Mouse (Mus musculus) adipocyte (in vitro differentiated cells): ENCODE results near the gene Lrrc57.

Experiments
- DNase-seq: peaks from one replicate; pipeline ENCODE4 v3.0.0-alpha.2; 2016; ENCODE audit warnings: low spot score

Gene Lrrc57

DNA sequence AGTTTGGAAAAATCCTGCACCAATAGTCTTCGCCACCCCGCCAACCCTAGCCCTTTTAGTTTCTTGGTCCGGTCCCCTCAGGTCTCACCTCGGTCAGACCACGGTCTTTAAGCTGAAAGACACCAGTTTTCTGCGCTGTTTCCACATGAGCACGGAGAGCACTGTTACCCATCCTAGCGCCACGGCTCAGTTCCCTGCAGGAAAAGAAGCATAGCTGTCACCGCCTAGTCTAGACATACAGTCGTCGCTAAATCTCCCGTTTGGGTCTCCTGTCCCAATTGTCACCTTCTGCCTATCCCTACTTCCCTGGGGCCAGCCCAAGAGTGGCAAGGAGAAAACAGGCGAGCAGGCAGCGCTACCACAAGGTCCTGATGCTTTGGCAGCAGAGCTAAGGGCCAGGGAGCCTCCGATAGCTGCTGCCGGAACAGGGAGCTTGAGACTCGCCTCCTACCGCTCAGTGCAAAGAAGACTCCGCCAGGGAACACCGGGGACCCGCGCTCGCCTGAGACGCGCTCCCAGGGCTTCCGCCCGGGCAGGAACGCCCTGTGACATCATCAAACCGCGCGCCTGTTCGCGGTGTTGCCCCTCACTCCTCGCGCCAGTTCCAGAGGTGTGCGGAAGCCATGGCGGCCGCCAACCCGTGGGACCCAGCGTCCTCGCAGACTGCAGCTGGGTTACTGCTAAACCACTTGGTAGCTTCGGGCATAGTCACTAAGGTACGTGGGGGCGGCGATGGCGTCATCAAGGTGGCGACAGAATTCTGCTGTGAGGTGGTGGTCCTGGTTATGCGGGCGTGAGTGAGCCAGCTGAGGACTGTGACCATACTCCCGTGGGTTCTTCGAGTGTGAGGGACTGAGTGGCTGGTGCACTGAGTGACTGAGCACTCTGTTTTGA, at the start of gene Lrrc57, which contains the start of gene Haus2:
Lrrc57 (minus strand) TSS at position 691 of the 894 bp plus-strand sequence.
Haus2 (plus strand) TSS at position 554 of the 894 bp plus-strand sequence.
- peak; percentile 89 for DNase-seq

DNA sequence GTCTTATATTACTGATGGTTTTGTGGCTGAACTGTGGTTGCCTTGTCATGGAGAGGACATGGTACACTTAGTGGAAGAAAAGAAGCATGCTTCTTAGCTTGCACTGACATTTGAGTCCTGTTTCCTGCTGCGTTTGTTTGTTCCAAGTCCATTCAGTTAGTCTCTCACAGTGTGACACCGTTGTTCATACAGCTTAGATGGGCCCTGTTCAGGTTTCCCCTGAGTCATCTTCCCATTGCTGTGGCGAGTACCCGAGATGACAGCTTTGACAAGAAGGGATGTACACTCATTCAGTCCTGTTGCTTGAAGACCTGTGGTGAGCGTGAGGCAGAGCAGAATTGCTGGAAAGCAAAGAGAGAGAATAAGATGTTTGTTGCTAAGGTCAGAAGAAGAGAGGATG, 49.2 kb upstream of the Lrrc57 start:
- no peak for DNase-seq

DNA sequence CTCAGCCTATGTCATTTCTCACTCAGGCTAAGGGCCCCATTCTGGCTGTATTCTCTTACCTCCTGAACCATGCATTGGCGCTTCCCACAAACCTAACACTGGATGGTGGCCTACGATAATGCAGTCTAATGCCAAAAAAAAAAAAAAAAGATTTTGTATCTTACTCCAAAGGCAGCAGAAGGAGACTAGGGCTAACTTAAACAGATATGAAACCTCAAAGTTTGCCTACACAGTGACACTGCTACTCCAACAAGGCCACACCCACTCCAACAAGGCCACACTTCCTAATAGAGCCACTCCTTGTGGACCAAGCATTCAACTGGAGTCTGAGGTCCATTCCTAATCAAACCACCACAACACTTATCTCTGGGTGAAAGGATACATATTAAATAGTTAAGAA, 47.4 kb upstream of the Lrrc57 start:
- no peak for DNase-seq

DNA sequence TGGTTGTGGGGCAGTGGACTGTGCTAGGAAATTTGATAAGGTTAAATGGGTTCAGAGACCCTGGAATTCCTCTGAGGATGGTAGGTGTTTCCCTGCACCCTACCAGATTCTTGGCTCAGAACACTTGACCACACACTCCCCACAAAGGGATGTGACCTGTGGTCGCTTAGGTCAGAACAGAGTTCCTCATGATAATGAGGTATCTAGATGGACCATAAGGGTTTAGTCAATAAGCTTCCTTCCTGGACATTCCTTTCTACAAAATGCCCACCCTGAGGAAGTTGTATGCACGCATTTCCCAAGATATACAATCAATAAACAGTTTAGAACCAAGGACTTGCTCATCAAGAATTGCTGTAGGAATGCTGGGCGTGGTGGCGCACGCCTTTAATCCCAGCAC, 46.6 kb upstream of the Lrrc57 start:
- DNase-seq, result no peak

DNA sequence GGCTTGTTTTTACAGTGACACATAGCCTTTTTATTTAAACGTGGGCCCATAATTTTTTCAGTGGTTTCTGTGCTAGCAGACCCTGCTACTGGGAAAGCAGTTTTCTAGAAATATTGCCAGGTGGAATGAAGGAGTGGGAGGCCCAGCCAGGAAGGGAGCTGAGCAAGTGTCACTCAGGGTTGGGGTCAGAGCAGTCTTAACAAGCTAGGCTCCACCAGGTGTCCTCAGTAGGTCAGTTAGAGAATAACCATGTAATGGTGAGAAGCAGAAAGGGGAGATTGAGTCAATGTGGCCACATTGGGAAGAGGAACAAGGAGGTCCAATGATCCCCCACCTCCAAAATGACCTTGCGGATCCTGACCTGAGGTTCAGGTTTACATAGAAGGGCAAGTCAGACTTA, 45.4 kb upstream of the Lrrc57 start:
- no peak for DNase-seq

DNA sequence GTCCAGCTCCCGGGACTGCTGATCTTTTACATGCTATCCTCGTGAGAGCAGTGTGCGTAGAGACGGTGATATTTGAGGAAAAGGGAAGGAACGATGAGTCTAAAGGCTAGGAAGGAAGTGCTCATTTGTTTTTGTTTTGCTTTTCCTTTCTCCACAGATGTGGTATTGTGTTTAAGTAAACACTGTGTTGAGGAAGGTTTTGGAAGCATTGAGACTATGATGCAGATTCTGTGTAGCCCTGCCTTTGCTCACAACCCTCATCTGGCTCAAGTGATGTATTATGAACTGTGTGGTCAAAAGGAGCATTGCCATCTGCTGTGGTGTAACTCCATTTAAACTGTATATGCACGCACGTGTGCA, 43.6 kb upstream of the Lrrc57 start:
- no peak for DNase-seq

DNA sequence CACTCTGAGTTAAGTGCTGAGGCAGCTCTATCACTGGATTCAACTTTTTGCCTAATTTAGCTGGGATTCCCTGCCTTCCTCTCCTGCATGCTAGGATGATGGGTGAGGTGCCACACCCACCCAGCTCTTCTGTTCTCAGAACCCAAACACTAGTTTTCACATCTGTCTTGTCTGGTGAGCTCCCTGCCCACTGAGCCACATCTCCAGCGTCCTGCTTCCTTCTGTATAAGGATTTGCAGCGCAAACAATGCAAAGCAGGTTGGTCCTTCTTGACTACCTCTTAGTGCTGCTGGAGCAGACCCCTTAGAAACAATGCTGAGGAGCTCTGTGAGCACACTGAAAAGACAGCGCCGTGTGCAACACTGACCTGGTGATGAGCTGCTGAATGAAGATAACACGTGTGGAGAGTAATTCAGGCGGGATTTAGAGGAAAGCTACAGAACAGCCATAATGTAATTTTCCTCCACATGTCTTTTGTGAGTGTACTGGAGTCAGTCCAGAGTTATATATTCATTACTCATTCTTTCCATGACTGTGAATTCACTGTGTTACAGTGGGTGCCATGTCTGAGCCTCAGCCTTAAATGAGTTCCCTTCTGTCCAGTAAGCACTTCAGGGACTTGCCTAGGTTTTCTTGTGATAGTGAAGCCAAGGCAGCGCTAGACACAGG, 43.1 kb upstream of the Lrrc57 start:
- DNase-seq, result no peak

DNA sequence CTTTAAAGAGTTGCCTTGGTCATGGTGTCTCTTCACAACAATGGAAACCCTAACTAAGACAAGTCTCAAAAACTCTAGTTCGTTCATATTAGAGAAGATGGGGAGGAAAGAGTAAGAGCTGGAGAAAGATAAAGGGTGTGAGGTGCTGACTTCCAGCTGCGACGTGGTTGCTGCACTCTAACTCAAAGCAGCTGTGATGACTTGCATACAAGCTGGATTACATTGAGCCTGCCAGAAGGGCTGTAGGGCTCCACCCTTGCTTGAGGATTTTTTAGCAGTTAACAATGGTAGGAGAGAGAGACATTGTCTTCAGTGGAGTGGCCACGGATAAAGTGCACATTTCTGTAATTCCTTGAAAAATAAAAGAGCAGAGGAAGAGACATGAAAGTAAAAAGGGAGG, 37.5 kb upstream of the Lrrc57 start:
- DNase-seq, result no peak

DNA sequence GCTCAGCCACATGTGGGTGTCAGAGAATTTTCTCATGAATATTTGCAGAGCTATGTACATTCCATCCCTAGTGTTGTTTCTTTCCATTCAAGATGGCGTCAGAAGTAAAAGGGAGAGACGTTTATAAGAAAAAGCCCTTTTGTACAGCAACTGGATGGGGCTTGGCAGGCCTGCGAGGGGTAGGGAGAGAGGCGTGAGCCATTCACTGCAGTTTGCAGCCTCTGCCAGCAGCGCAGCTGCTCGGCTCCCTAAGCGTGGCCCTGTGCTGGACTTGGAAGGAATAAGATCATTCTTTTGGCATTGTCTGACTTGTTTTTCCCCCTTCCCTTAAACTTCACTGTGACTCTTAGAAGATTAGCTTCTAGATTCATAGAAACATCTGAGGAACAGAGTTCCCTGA, 34.5 kb upstream of the Lrrc57 start:
- DNase-seq, result no peak

DNA sequence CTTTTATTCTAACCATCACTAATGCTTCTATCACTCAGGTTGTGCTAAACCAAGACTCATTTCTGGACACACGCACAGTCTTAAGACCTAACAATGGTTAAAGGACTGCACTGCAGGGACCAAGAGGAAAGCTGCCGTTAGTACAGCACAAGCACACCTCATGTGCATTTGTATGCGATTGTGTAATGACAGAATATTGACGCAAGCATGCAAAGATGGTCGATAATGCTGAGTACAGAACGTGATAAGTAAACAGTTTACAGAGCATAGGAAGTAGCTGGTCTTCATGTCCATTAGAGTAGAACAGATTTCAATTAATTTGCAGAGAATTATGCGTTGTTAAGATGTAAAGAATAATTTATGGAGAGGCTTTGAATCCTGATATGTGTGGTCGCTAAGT, 31.5 kb upstream of the Lrrc57 start:
- no peak for DNase-seq

DNA sequence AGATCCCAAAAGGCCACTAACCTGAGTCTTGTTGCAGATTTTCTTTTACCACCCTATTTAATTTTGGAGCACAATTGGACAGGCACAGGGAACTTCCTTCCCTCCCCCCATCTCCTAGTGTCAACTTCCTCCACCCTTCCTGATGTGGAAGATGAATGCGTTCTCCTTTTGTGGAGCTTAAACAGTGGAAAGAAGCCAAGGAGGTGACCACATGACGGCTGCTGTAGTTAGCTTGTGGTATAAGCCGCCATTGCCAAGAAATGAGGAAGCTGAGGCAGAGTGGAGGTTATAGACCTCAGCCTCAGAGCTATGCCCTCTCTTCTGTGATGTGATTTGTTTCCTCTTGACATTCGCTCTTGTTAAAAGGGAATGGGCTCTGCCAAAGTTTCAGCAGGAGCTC, 22.6 kb upstream of the Lrrc57 start:
- DNase-seq, result no peak

DNA sequence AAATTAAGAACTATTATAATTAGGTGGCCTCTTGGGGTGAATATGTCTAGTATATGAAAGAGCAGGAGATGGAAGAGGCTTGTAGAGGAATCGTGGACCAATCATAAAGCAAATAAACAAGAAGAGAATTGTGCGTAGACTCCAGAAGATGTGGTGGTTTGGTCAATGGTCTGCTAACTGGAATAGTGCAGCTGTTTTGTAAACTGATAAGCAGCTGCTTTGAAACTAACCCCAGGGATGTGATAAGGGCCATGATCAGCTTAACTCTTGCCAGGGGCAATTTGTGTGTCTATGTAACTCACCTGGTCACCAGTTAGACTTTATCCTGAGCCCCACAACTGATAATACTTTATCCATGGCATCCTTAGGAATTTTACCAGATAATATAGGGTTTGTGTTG, 22.2 kb upstream of the Lrrc57 start:
- no peak for DNase-seq

DNA sequence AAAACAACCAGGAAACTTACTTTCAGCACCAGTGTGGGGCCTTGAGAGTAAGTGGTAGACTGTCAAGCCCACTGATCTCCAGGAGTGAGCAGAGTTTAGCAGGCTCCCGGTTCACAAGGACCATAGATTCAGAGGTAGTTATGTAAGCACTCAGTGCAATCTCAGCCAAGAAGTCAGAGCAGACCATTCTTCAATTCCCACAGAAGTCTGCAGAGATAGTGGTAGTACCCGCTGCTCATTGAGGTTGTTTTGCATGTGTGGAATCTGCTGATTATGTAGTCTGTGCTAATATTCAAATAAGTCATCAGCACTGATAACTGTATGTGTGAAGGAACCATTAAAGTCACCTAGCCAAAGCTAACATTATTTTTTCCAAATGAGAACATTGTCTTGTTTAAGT, 21.3 kb upstream of the Lrrc57 start:
- DNase-seq, result peak; percentile 37

DNA sequence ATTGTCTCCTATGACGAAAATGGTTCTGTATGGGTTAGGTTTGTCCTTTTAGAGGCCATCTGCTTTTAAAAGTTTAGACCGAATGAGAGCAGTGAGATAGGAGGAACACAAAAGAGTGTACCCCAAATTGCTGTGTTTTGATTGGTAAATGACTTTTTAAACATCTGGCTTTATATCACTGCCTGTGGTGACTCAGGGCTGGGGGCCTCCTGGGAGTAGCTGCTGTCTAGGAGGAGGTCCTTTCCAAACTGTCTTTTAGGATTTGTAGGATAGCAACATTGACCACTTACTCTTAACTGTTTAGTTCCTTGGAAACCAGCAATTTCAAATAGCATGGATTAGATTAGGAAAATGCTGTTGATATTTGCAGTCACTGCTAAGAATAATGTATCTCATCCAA, 20.9 kb upstream of the Lrrc57 start:
- DNase-seq, result peak; percentile 34

DNA sequence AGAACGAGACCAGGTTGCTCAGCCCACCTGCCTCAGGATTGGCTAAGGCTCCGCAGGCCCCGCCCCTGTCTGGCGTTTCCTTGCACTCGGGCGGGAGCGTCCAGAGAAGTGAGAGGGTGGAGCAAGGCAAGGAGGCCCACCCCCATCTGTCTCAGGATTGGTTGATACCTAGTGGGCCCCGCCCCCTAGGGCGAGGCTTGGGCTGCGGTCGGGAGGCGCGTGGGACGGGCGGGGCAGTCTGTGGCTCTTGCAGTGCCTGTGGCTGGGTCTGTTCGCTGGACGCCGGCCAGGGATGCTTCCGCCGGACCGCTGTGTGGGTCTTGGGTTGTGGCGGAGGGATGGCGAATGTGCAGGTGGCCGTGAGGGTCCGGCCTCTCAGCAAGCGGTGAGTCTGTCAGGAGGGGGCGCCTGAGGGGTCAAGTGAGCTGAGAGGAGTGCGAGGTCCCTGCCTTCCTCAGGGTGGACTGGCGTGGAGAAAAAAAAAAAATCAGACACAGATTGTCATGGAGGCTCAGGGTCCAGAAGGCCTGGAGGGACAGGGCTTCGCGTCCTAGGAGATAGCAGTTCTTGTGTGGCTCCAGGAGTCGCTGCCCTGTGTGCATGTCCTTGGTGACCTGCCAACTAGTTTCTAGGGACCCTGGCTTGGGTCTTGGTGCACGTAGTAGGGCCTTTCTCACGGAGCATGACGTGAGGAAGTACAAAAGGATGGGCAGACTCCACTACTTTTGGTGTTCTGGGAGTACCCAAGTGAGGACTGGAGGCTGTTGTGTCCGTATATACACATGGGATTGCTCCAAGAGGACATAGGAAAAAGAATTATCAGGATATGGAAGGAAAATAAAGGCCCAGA, 19.8 kb upstream of the Lrrc57 start, which contains the start of gene Stard9:
Stard9 (plus strand) TSS at position 236 of the 850 bp plus-strand sequence.
- peak; percentile 99 for DNase-seq

DNA sequence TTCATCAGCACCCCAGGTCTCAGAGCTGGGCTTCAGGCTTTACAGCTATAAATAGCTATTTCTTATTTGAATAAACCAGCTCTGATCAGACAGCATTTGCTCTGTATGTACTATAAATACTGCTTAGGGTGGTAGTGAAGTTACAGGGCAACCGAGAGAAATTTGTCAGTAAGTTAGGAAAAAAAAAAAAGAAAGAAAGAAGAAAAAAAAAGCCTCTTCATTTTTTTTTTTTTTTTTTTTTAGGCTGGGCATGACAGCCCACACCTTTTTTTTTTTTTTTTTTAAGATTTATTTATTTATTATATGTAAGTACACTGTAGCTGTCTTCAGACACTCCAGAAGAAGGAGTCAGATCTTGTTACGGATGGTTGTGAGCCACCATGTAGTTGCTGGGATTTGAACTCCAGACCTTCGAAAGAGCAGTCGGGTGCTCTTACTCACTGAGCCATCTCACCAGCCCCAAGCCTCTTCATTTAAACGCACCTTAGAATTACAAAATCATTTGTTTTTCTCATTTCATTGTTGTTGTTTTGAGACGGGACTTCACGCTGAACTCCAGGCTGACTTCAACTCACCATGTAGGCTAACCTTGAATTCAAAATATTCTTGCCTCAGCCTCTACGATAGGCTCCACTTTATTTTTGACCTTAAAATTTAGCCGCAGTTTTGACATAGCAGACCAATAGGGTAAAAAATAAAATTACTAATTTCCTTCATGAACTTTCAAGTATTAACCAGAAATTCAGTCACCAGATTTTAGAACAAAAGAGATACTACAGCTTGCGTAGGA, 19.0 kb upstream of the Lrrc57 start:
- DNase-seq, result peak; percentile 20

DNA sequence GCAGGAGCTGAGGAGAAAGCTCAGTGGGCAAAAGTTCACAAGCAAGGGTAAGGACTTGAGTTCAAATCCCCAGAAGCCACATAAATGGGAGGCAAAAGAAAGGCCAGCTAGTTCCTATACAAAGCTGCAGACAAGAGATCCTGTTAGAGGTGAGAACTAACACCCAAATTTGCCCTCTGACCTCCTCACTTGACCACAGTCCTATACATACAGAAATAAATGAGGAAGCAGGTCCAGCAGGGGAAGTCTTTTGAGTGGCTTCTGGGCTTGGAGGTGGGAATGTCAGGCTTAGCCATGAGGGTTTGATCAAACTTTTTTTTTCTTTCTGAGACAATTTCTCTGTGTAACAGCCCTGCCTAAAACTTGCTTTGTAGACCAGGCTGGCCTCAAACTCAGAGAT, 13.6 kb upstream of the Lrrc57 start:
- no peak for DNase-seq

DNA sequence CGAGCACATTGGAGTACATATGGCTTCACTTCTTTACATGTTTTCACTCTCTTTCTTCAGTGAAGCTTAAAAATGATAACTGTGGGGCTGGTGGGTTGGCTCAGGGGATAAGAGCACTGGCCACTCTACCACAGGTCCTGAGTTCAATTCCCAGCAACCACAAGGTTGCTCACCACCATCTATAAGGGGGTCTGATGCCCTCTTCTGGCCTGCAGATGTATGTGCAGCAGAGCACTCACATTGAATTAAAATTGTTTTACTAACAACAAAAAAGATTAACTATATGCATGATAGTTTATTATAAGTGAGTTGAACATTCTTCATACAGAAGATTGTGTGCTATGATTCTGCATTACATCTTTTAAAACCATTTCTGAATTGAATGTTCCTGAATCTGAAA, 10.2 kb upstream of the Lrrc57 start:
- DNase-seq, result no peak

DNA sequence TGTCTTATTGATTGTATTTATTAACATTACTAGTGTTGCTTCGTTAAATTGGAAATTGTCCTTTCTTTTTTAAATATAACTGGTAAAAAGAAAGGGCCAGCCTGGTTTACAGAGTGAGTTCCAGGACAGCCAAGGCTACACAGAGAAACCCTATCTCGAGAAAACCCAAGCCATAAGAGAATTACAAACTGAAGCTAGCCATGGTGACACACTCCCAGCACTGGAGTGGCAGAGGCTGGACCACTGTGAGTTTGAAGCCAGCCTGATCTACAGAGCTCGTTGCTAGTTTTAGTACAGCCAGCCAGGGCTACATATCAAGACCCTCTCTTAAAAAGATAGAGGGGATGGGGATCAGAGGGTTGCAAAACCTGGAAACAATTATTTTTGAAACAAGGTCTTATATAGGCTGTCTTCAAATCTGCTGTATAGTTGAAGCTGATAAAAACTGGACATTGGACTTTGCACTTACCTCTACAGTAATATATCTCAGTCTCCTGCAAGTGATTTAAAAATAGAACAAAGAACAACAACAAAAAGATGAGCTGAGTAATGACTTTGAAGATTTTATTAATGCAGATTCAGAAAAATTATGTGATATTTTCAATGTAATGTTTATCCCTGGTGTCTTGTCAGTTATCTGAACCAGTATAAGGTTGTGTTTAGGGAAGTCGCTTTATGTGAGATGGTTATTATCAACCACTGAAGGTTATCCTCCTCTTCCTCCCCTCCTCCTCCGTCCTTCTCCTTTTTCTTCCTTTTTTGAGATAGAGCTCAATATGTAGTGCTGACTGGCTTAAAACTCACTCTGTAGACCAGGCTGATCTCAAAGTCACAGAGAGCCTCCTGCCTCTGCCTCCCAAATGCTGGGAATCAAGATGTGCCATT, 7.2 kb upstream of the Lrrc57 start:
- DNase-seq, result no peak

DNA sequence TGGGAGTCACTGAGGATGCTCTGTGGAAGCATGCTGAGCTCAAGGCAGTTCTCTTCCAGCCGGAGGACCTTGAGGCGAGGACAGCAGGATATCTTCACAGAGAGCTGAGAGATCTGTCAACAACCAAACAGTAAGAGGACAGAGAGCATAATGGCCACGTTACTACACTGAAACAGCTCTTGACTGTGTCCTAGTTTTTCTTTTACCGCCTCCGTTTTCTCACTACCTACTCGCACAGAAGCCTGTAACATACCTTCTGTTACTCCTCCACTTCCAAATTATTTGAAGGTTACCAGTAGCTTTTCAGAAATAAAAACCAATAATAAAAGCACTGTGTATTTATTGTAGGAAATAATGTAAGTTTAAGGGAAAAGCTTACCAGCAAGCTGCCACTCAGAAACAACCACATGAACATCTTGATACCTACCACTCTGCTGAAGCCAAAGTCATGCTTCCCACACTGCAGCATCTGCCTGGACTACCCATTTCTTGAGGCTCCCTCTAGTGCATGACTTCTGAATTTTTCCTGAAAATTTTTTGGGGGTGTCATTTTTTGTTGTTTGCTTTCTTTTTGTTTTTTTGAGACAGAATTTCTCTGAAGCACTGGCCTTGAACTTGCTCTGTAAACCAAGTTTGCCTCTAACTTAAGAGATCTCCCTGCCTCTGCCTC, 3.2 kb downstream of the Lrrc57 start:
- peak; percentile 55 for DNase-seq
